Mouse (Mus musculus) heart, adult 2 months (tissue): ENCODE data around the gene Defa21. TPM values are rescaled to one million over a fixed set of nuclear protein-coding genes. Genes with fewer than 3 reads are reported as not detected.
"Not testable (repeated sequence)": the region's sequence is repeated elsewhere in the genome, so short reads cannot be mapped to it uniquely, and the experiment has no call there.

Experiments
- DNase-seq, 2 experiments: peaks; one replicate each; pipeline ENCODE4 v3.0.0; 2021
- H3K27ac ChIP-seq: fragments of 200-600 bp; 2 replicates; pipeline ENCODE4 v1.8.1; 2022
- H3K27me3 ChIP-seq: fragments of 200-500 bp; 2 replicates; pipeline ENCODE4 v1.6.1; 2012; ENCODE audit warnings: mild to moderate bottlenecking, low read length, inconsistent platforms, mixed read lengths; ENCODE audit not compliant: control insufficient read depth, insufficient read depth
- H3K36me3 ChIP-seq: fragments of 200-500 bp; 2 replicates; pipeline ENCODE4 v1.6.1; 2012; ENCODE audit warnings: low read length, inconsistent platforms; ENCODE audit not compliant: control insufficient read depth, insufficient read depth
- H3K4me1 ChIP-seq: fragments of 200-500 bp; 2 replicates; pipeline ENCODE4 v1.6.1; 2011; ENCODE audit warnings: low read length; ENCODE audit not compliant: control insufficient read depth, insufficient read depth
- H3K4me3 ChIP-seq: fragments of 200-600 bp; 2 replicates; pipeline ENCODE4 v1.8.1; 2022
- H3K79me2 ChIP-seq: fragments of 200-500 bp; replicated peaks from 2 replicates; pipeline ENCODE4 v1.6.1; 2012; ENCODE audit warnings: mild to moderate bottlenecking, inconsistent platforms, low read length, moderate library complexity, mixed read lengths; ENCODE audit not compliant: control insufficient read depth, insufficient read depth
- H3K9ac ChIP-seq: fragments of 200-500 bp; 2 replicates; pipeline ENCODE4 v1.6.1; 2012; ENCODE audit warnings: low read depth, mild to moderate bottlenecking, control low read depth, inconsistent platforms, low read length, mixed read lengths
- CTCF ChIP-seq: fragments of 200-600 bp; IDR thresholded peaks from 2 replicates; pipeline ENCODE4 v1.8.1; 2022; ENCODE audit warnings: antibody characterized with exemption, mild to moderate bottlenecking, moderate library complexity
- WGBS: fragments of 180-500 bp; shearing (Covaris S2); methylation state at CpG from one replicate; pipeline ENCODE4 v1.1.7; 2018; 5-methylcytosine and 5-hydroxymethylcytosine counted together
- intact Hi-C: fragments of 180-260 bp; cut with DNase I; formaldehyde crosslinking; loops from one replicate; pipeline ENCODE4 v1.15.1; 2025
- polyA plus RNA-seq: library from polyadenylated mRNA; depleted of rRNA; stranded (reverse); fragments of >200 nt; gene quantifications from 2 replicates; pipeline ENCODE4 v1.2.3, GENCODE M21; 2012; rRNA removed
- total RNA-seq, 2 experiments: library from RNA; stranded (reverse); gene quantifications; 2 replicates each; pipeline ENCODE4 v1.2.3; 2021

Defa21 gene
- total and polyA plus RNA-seq, 3 experiments, result not detected

- H3K79me2 ChIP-seq, result not testable (repeated sequence)
Measured at GRCm38 (mm10) chr8:21008578-21008977, 16.8 kb upstream of the Defa21 start.

GRCm38 (mm10) chr8:21010548-21010947, 14.8 kb upstream of the Defa21 start:
- not testable (repeated sequence) for H3K4me3 ChIP-seq, H3K27ac ChIP-seq, H3K79me2 ChIP-seq, DNase-seq, H3K36me3 ChIP-seq, H3K27me3 ChIP-seq, H3K9ac ChIP-seq, H3K4me1 ChIP-seq
- intact Hi-C loops, result loop anchor here (2.0 kb wide), 1 partner anchor 14 kb away; no protein-coding TSS in a partner anchor
- WGBS, result 50% methylated on average over 1 of the region's 1 CpGs

More at GRCm38 (mm10) chr8:21008578-21008977, 16.8 kb upstream of the Defa21 start:
- WGBS, result 37% methylated on average over 6 of the region's 6 CpGs
- H3K27ac ChIP-seq, H3K4me1 ChIP-seq, DNase-seq, H3K9ac ChIP-seq, intact Hi-C loops, H3K27me3 ChIP-seq, H3K36me3 ChIP-seq, H3K4me3 ChIP-seq: not testable (repeated sequence)
- peak; percentile 31; the same call in 1 of the 2 replicates for TF ChIP-seq CTCF

- H3K36me3 ChIP-seq, intact Hi-C loops, H3K27ac ChIP-seq, DNase-seq, H3K4me1 ChIP-seq, H3K4me3 ChIP-seq, H3K79me2 ChIP-seq, H3K9ac ChIP-seq, H3K27me3 ChIP-seq: not testable (repeated sequence)
- WGBS, result no CpG with 5 or more reads among the region's 1 CpGs
Measured at GRCm38 (mm10) chr8:21054747-21055146, 29.4 kb downstream of the Defa21 start, which contains the start of gene Defa23. Defa23 (plus strand) TSS chr8:21055047.

GRCm38 (mm10) chr8:21064738-21065137, 39.4 kb downstream of the Defa21 start, which contains the start of gene Defa35:
Defa35 (plus strand) TSS chr8:21065038.
- H3K27ac ChIP-seq, intact Hi-C loops, H3K79me2 ChIP-seq, H3K9ac ChIP-seq, H3K27me3 ChIP-seq, H3K4me1 ChIP-seq, H3K36me3 ChIP-seq, DNase-seq, H3K4me3 ChIP-seq: not testable (repeated sequence)
- WGBS, result 48% methylated on average over 1 of the region's 1 CpGs

Other genes starting within 250 kb of the Defa21 start
- gene Defb33, start 132.9 kb upstream of the Defa21 start, total RNA-seq, result not detected
- not detected in 2 replicates for gene Defb33, start 132.9 kb upstream of the Defa21 start, polyA plus RNA-seq
- not detected for gene Gm15056, start 122.9 kb upstream of the Defa21 start, total RNA-seq
- gene Gm15056, start 122.9 kb upstream of the Defa21 start, polyA plus RNA-seq, result not detected in 2 replicates
- gene Gm6040, start 103.5 kb upstream of the Defa21 start, total RNA-seq, result not detected
- not detected in 2 replicates for gene Gm6040, start 103.5 kb upstream of the Defa21 start, polyA plus RNA-seq
- gene AY761185, start 80.8 kb upstream of the Defa21 start, total RNA-seq, result not detected
- not detected in 2 replicates for gene AY761185, start 80.8 kb upstream of the Defa21 start, polyA plus RNA-seq
- not detected for gene Defa23, start 29.5 kb downstream of the Defa21 start, total RNA-seq
- gene Defa23, start 29.5 kb downstream of the Defa21 start, polyA plus RNA-seq, result 0.88 TPM in 1 of 2 replicates, not detected in the other
- gene Defa35, start 39.5 kb downstream of the Defa21 start, total RNA-seq, result not detected
- not detected in 2 replicates for gene Defa35, start 39.5 kb downstream of the Defa21 start, polyA plus RNA-seq
- gene Defa25, start 58.9 kb downstream of the Defa21 start, total RNA-seq, result not detected
- not detected in 2 replicates for gene Defa25, start 58.9 kb downstream of the Defa21 start, polyA plus RNA-seq
- not detected for gene Gm14851, start 70.5 kb downstream of the Defa21 start, total RNA-seq
- not detected in 2 replicates for gene Gm14851, start 70.5 kb downstream of the Defa21 start, polyA plus RNA-seq
- not detected for gene Defa30, start 109.1 kb downstream of the Defa21 start, total RNA-seq
- not detected in 2 replicates for gene Defa30, start 109.1 kb downstream of the Defa21 start, polyA plus RNA-seq
- gene Defa22, start 136.7 kb downstream of the Defa21 start, total RNA-seq, result not detected
- not detected in 2 replicates for gene Defa22, start 136.7 kb downstream of the Defa21 start, polyA plus RNA-seq
- gene Defa31, start 166.1 kb downstream of the Defa21 start, total RNA-seq, result not detected
- gene Defa31, start 166.1 kb downstream of the Defa21 start, polyA plus RNA-seq, result not detected in 2 replicates
- gene Gm15293, start 176.0 kb downstream of the Defa21 start, total RNA-seq, result not detected
- gene Gm15293, start 176.0 kb downstream of the Defa21 start, polyA plus RNA-seq, result not detected in 2 replicates
- not detected for gene Gm15292, start 224.2 kb downstream of the Defa21 start, total RNA-seq
- gene Gm15292, start 224.2 kb downstream of the Defa21 start, polyA plus RNA-seq, result not detected in 2 replicates